Mouse (Mus musculus) bone marrow macrophage, adult 2 months (primary cell): ENCODE measurements around the gene Gm10840.

ENCODE experiments used
- CTCF ChIP-seq: IDR thresholded peaks from 2 replicates; pipeline ENCODE4 v1.5.1; 2012; ENCODE audit warnings: low read depth, mild to moderate bottlenecking, low read length, moderate library complexity
- POLR2A ChIP-seq: IDR thresholded peaks from 2 replicates; pipeline ENCODE4 v1.6.1; 2012; ENCODE audit warnings: mild to moderate bottlenecking, low read depth, low read length, borderline replicate concordance

- TF ChIP-seq POLR2A (no peak), CTCF (no peak)
Measured at GRCm38 (mm10) chr11:106111688-106112087, 49.0 kb upstream of the Gm10840 start.
